Mouse (Mus musculus) limb, embryonic 10.5 days (tissue): Measurements from ENCODE around the gene Olfr372. TPM values are rescaled to one million over a fixed set of nuclear protein-coding genes. Genes with fewer than 3 reads are reported as not detected.

ENCODE experiments used
- polyA plus RNA-seq: library from polyadenylated mRNA; unstranded; fragments of >200 nt; fragmentation: Nextera tagmentation; extraction: Ambion mirVana; gene quantifications from 2 replicates; pipeline ENCODE4 v1.2.1, GENCODE M21; 2016

Gene Olfr372
- polyA plus RNA-seq, 1 experiment from 2014 or later = not detected

Other genes starting within 250 kb of the Olfr372 start
- gene Zfp709, start 159.2 kb upstream of the Olfr372 start, polyA plus RNA-seq = 3.7 and 3.9 TPM in 2 replicates
- 5.4 and 7.2 TPM in 2 replicates for gene Zfp882, start 132.6 kb upstream of the Olfr372 start, polyA plus RNA-seq
- gene Zfp617, start 132.6 kb upstream of the Olfr372 start, polyA plus RNA-seq = 27.4 and 34.3 TPM in 2 replicates
- gene Zfp961, start 90.2 kb upstream of the Olfr372 start, polyA plus RNA-seq = 28.0 and 28.1 TPM in 2 replicates
- gene Cyp4f18, start 31.6 kb upstream of the Olfr372 start, polyA plus RNA-seq = 0.58 and 0.71 TPM in 2 replicates
- gene Olfr373, start 42.0 kb downstream of the Olfr372 start, polyA plus RNA-seq = 0.04 TPM in 1 of 2 replicates, not detected in the other
- gene Olfr374, start 65.8 kb downstream of the Olfr372 start, polyA plus RNA-seq = 0.04 TPM in 1 of 2 replicates, not detected in the other
- 828 and 829 TPM in 2 replicates for gene Tpm4, start 93.8 kb downstream of the Olfr372 start, polyA plus RNA-seq
- gene Rab8a, start 120.0 kb downstream of the Olfr372 start, polyA plus RNA-seq = 137 and 139 TPM in 2 replicates
- gene Hsh2d, start 148.4 kb downstream of the Olfr372 start, polyA plus RNA-seq = not detected in 2 replicates
- gene Cib3, start 171.6 kb downstream of the Olfr372 start, polyA plus RNA-seq = not detected in 2 replicates
- gene Gm11034, start 172.4 kb downstream of the Olfr372 start, polyA plus RNA-seq = not detected in 2 replicates
- gene Fam32a, start 178.5 kb downstream of the Olfr372 start, polyA plus RNA-seq = 69.3 and 70.4 TPM in 2 replicates
- gene Ap1m1, start 198.8 kb downstream of the Olfr372 start, polyA plus RNA-seq = 132 and 144 TPM in 2 replicates